Mouse (Mus musculus) midbrain, embryonic 11.5 days (tissue): ENCODE measurements around the gene Rtn4rl1. TPM values are rescaled to one million over a fixed set of nuclear protein-coding genes. Genes with fewer than 3 reads are reported as not detected.

ENCODE experiments used
- ATAC-seq: fragments of 200-750 bp; cut with Nextera tagmentation; 2 replicates; pipeline ENCODE4 v1.8.0; 2017; ENCODE audit warnings: moderate TSS enrichment, moderate library complexity; ENCODE audit not compliant: low FRiP score
- DNase-seq: peaks from one replicate; pipeline ENCODE4 v3.0.0; 2015; ENCODE audit warnings: low spot score; ENCODE audit errors: missing footprints
- H3K27ac ChIP-seq: fragments of 300-500 bp; sonication (generic); 2 replicates; pipeline ENCODE4 v1.5.1; 2014; ENCODE audit warnings: low read depth, low read length
- H3K27me3 ChIP-seq: fragments of 300-500 bp; sonication (generic); 2 replicates; pipeline ENCODE4 v1.6.1; 2014; ENCODE audit warnings: mild to moderate bottlenecking, low read length, moderate library complexity, mixed read lengths; ENCODE audit not compliant: control insufficient read depth, insufficient read depth
- H3K36me3 ChIP-seq: fragments of 300-500 bp; sonication (generic); 2 replicates; pipeline ENCODE4 v1.6.1; 2014; ENCODE audit warnings: mild to moderate bottlenecking, low read length, moderate library complexity, mixed read lengths; ENCODE audit not compliant: control insufficient read depth, insufficient read depth
- H3K4me1 ChIP-seq: fragments of 300-500 bp; sonication (generic); 2 replicates; pipeline ENCODE4 v1.6.1; 2014; ENCODE audit warnings: low read length; ENCODE audit not compliant: control insufficient read depth, insufficient read depth
- H3K4me2 ChIP-seq: fragments of 300-500 bp; sonication (generic); 2 replicates; pipeline ENCODE4 v1.6.1; 2014; ENCODE audit warnings: mild to moderate bottlenecking, moderate library complexity
- H3K4me3 ChIP-seq: fragments of 300-500 bp; sonication (generic); 2 replicates; pipeline ENCODE4 v1.5.1; 2014; ENCODE audit warnings: low read depth, low read length
- H3K9ac ChIP-seq: fragments of 300-500 bp; sonication (generic); 2 replicates; pipeline ENCODE4 v1.6.1; 2014; ENCODE audit warnings: low read length
- H3K9me3 ChIP-seq: fragments of 300-500 bp; sonication (generic); 2 replicates; pipeline ENCODE4 v1.6.1; 2016; ENCODE audit warnings: low read length; ENCODE audit not compliant: control insufficient read depth
- WGBS: fragments of 180-500 bp; shearing (Covaris S2); extraction: QIAGEN DNeasy Blood & Tissue Kit; methylation state at CpG from one replicate; pipeline ENCODE4 v1.1.7; 2014; 5-methylcytosine and 5-hydroxymethylcytosine counted together
- polyA plus RNA-seq: library from polyadenylated mRNA; unstranded; fragments of >200 nt; fragmentation: Nextera tagmentation; extraction: Ambion mirVana; gene quantifications from 2 replicates; pipeline ENCODE4 v1.2.1, GENCODE M21; 2014

The Rtn4rl1 gene
- polyA plus RNA-seq, 1 experiment from 2014 or later = 4.6 TPM

DNA sequence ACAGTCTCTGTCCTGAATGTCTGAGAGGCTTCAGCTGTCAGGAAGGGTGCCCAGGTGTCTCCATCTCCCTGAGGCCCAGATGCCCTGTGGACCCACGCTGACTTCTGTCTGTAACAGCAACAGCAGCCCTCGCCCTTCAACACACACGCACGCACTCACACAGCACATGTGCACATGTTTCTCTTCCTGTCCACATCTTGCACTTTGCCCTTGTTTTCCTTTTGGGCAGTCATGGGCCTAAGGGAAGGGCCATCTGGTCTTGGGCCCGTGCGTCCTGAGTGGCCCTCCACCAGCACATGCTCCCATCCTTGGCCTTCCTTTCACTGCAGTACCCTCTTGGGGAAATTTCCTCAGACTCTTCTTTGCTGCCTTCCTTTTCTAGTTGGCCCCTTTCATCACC lies 30.2 kb upstream of the Rtn4rl1 start:
- WGBS = 89% methylated on average over 6 of the region's 6 CpGs
- H3K9ac ChIP-seq = no peak overlapping the region
- no peaks in the 10 kb centered on the region; the same call in 1 of the 2 replicates for H3K36me3 ChIP-seq
- ATAC-seq = no peak
- H3K27ac ChIP-seq = no peak overlapping the region
- H3K27me3 ChIP-seq = peaks cover 48% of the 10 kb centered on the region
- H3K4me2 ChIP-seq = no peak overlapping the region
- no peak overlapping the region for H3K4me3 ChIP-seq
- no peaks in the 10 kb centered on the region for H3K9me3 ChIP-seq
- DNase-seq = peak; percentile 71
- peaks cover 16% of the 10 kb centered on the region for H3K4me1 ChIP-seq

DNA sequence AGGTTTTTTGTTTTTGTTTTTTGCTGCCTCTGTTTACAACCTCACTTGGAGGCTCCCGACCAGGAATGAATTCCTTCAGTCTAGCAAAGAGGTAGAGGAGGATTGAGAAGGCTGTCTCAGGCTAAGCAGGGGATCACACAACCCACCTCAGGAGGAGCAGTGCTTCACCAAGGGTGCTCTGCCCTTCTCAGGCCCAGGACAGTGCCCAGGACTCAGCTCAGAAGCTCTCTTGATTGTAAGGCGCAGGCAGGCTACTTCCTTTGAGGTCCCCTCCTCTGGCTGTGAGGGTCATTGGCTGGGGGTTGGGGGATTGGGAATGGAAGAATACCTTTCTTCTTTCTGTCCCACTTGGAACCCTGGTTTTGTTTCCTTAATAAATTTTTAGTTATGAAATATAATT lies 29.5 kb upstream of the Rtn4rl1 start:
- Histone ChIP-seq H3K27me3 (peaks cover 55% of the 10 kb centered on the region), H3K36me3 (no peaks in the 10 kb centered on the region; the same call in 1 of the 2 replicates), H3K27ac (no peak overlapping the region), H3K9me3 (no peaks in the 10 kb centered on the region), H3K4me2 (no peak overlapping the region), H3K9ac (no peak overlapping the region), H3K4me1 (peaks cover 22% of the 10 kb centered on the region), H3K4me3 (no peak overlapping the region)
- DNase-seq = peak; percentile 80
- ATAC-seq = no peak
- 85% methylated on average over 2 of the region's 2 CpGs for WGBS

DNA sequence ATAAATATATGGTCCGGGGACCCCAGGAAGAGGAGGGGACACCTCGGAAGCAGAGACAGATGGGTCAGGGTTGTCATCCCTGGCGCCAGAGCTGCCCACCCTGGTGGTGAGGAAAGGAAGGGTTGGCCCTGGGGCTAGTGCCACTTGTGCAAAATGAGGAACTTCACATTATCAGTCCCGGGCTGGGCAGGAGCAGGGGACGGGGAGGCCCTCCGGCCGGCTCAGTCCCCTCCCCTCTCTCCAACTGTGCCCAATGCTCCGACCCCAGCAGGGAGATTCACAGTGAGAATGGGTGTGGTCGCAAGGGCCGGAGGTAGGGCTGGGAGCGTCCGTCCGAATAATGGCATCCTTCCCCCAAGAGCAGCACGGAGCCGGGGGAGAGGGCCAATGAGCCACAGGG lies 28.8 kb upstream of the Rtn4rl1 start:
- no peaks in the 10 kb centered on the region; the same call in 1 of the 2 replicates for H3K36me3 ChIP-seq

DNA sequence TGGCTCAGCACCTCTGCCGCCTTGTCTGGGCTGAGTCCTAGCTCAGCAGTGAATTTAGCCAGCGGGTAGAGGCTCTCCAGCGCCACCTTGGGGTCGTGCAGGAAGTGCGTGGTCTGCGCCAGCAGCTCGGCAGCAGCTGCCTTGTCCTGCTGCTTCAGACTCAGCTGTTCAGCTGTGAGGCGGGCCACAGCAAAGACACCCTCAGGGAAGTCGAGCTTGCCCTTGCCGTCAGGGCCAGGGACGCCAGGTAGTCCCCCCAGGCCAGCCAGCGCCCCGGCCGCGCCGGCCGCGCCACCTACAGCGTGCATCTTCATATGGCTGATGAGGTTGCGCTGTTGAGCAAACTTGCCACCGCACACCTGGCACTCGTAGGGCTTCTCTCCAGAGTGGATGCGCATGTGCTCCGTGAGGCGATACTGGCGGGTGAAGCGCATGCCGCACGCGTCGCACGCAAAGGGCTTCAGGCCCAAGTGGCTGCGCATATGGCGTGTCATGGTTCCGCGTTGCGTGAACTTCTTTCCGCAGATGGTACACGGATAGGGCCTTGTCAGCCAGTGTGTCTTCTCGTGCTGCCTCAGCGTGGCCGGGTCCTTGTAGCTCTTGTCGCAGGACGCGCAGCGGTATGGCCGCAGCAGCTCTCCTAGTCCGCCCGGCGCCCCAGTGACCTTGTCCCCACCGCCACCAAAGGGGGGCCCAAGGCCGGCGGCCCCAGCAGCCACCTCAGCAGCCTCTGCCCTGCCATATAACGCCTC lies 28.0 kb upstream of the Rtn4rl1 start:
- no peak overlapping the region for H3K4me2 ChIP-seq
- DNase-seq (peak; percentile 91), ATAC-seq (no peak)
- peaks cover 71% of the 10 kb centered on the region for H3K27me3 ChIP-seq
- H3K9me3 ChIP-seq = no peaks in the 10 kb centered on the region
- H3K9ac ChIP-seq = no peak overlapping the region
- WGBS = 3% methylated on average over 54 of the region's 54 CpGs
- H3K27ac ChIP-seq = no peak overlapping the region
- peaks cover 32% of the 10 kb centered on the region for H3K4me1 ChIP-seq
- peak overlapping the region; percentile 3; the same call in 1 of the 2 replicates for H3K4me3 ChIP-seq
- H3K36me3 ChIP-seq = no peaks in the 10 kb centered on the region

More for the DNA sequence above, 28.8 kb upstream of the Rtn4rl1 start:
- 14% methylated on average over 15 of the region's 15 CpGs for WGBS
- DNase-seq (peak; percentile 84), ATAC-seq (no peak)
- no peaks in the 10 kb centered on the region for H3K9me3 ChIP-seq
- no peak overlapping the region for H3K9ac ChIP-seq
- no peak overlapping the region for H3K4me2 ChIP-seq
- H3K4me3 ChIP-seq = no peak overlapping the region
- H3K4me1 ChIP-seq = peaks cover 24% of the 10 kb centered on the region
- H3K27ac ChIP-seq = no peak overlapping the region
- H3K27me3 ChIP-seq = peaks cover 62% of the 10 kb centered on the region

DNA sequence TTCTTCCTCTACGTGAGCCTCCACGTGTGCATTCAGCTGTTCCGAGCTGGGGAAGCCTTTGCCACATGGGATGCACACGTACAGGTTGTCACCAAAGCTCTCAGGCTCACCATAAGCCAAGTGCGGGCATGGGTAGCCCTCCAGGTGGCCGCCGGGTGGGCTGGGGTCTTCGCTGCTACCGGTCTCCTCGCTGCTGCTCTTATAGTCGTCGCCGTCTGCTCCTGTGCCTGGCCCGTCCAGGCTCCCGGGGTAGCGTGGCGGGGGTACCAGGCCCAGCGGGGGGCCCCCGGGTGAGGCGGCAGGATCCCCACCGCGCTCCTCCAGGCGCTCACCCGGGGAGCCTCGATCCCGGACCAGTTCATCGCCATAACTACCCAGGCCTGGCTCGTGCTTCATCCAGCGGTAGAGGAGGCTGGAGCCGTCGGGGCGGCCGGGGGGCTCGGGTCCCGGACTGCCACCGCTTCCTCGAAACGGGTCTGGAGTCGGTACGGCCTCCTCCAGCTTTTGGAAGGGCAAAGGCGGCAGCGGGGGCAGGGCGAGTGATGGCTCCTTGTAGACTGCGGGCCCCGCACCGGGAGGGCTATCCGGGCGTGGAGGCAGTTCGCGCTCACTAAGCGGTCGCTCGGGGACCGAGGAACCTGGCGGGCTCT lies 27.3 kb upstream of the Rtn4rl1 start:
- WGBS = 2% methylated on average over 55 of the region's 55 CpGs
- no peak overlapping the region for H3K27ac ChIP-seq
- H3K4me2 ChIP-seq = peak overlapping the region; percentile 24
- H3K9ac ChIP-seq = no peak overlapping the region
- DNase-seq (no peak), ATAC-seq (no peak)
- peaks cover 32% of the 10 kb centered on the region for H3K4me1 ChIP-seq
- peak overlapping the region; percentile 15 for H3K4me3 ChIP-seq
- H3K27me3 ChIP-seq = peaks cover 78% of the 10 kb centered on the region
- H3K9me3 ChIP-seq = no peaks in the 10 kb centered on the region
- H3K36me3 ChIP-seq = no peaks in the 10 kb centered on the region

DNA sequence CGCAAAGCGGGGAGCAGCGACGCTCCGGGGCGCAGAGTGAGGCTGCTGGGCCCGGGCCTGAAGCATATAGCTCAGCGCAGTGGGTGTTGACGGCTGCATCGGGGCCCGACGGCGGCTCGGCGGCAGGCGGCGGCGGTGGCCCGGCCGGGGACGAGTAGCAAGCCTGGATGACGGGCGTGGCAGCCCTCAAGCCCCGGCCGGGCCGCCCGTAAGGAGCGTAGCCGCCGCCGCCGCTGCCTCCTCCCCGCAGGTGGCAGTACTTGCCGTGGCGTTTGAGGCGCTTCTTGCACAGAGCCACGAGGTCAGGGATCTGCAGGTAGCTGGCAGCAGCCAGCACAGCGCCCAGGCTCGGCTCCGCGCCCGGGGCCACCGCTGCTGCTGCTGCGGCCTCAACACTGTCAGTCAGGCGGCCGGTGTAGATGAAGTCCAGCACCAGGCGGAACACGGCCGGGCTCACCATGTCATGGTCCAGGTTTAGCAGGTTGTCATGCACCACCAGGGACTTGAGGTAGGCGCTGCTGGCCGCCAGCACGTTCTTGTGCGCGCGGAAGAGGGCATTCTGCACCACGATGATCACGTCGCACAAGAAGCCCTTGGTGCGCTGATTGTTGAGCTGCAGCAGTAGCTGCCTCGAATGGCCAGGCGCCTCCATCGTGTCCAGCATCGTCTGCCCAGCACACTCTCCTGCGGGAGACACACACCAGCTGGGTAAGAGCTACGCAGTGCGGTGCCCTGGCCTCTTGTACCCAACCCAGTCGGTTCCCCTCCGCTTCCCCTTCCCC lies 26.5 kb upstream of the Rtn4rl1 start:
- no peak overlapping the region for H3K27ac ChIP-seq
- H3K9ac ChIP-seq = no peak overlapping the region
- peak; percentile 93 for DNase-seq
- H3K9me3 ChIP-seq = no peaks in the 10 kb centered on the region
- peaks cover 85% of the 10 kb centered on the region for H3K27me3 ChIP-seq
- H3K36me3 ChIP-seq = no peaks in the 10 kb centered on the region
- no peak for ATAC-seq
- WGBS = 1% methylated on average over 64 of the region's 68 CpGs
- H3K4me2 ChIP-seq = peak overlapping the region; percentile 24
- peak overlapping the region; percentile 15 for H3K4me3 ChIP-seq
- peaks cover 35% of the 10 kb centered on the region for H3K4me1 ChIP-seq

DNA sequence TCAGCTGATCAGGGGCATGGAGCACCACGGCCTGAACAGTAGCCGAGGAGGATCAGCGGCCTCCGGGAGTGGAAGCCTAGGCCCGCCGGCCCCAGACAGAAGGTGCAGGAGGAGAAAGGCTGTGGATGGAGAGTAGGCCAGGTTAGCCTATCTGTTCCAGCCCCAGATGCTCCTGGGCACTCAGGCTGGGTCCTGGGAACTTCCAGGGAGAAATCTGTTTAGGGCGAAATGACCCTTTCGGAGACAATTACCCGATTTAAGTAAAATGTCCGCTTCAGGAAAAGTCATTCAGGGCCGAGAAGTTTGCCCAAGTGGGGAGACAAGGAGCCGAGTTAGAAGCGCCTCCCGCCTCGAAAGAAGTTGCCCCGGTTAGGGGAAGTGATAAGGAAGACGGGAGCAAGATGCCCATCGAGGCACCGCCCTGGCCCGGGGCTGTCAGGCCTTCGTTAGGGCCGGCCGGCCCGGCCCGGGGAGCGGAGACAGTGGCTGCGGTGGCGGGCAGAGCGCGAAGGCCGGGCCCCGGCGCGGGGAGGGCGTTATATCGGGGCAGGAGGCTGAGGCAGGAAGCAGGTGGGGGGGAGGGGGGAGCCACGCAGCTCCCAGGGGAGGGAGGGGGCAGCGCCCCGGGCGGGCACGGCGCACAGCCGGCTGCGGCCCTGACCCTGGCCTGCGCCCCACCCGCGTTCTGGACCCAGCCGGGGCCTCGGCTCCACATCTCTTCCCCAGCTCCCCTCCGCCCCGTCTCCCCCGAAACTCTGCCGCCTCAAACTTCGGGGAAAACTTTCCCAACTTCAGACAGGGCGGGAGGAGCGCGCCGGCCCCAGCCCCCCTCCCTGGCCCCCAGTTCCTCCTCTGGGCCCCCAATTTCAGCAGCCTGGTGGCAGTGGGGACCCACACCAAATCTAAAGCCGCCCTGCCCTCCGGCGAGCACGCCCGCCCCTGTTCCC lies 25.7 kb upstream of the Rtn4rl1 start:
- Histone ChIP-seq H3K4me2 (peak overlapping the region; percentile 70), H3K27ac (no peak overlapping the region), H3K4me1 (peaks cover 44% of the 10 kb centered on the region), H3K9me3 (no peaks in the 10 kb centered on the region), H3K9ac (no peak overlapping the region; the same call in 1 of the 2 replicates), H3K27me3 (peaks cover 94% of the 10 kb centered on the region), H3K4me3 (peak overlapping the region; percentile 41), H3K36me3 (no peaks in the 10 kb centered on the region)
- ATAC-seq (no peak), DNase-seq (peak; percentile 95)
- 3% methylated on average over 52 of the region's 63 CpGs for WGBS

DNA sequence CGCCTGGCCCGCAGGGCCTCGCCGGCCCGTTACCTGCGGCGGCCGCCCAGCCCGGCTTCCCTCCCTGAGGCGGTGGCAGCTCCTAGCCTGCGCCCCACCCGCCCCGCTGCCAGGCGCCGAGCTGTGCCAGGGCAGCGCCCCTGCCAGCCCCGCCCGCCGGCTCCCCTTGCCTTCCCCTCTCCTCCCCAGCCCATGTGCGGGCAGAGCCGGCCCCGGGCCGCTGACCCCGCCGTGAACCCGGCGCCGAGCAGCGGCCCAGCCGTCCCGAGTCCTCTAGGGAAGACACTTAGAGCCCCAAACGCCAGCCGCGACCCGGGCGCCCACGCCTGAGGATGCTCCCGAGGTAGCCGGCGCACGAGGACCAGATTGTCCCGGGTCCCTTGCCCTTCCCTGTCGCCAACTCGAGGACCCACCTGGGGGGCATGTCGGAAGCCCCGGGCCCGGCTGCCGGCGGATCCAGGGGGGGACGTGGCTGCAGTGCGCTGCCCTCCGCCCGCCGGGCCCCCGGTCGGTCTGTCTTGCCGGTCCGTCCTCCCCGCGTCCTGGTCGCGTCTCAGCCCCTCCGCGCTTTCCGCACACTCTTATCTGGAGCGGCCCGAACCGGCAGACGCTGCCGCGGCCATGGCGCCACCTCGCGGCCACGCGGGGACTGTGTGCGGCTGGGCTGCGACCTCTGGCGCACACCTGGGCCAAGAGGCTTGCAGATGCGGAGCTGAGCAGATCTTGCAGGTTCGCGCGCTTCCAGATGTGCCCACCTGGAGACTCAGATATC lies 24.8 kb upstream of the Rtn4rl1 start:
- Histone ChIP-seq H3K27me3 (peaks cover 95% of the 10 kb centered on the region), H3K4me2 (peak overlapping the region; percentile 70), H3K9me3 (no peaks in the 10 kb centered on the region), H3K27ac (no peak overlapping the region), H3K4me3 (peak overlapping the region; percentile 41), H3K4me1 (peaks cover 46% of the 10 kb centered on the region), H3K9ac (peak overlapping the region; percentile 38; the same call in 1 of the 2 replicates), H3K36me3 (no peaks in the 10 kb centered on the region)
- DNase-seq = peak; percentile 98
- under 1% methylated on average over 81 of the region's 83 CpGs for WGBS
- ATAC-seq = no peak
